Mouse (Mus musculus): ENCODE results near the gene Rnf227. TPM values are rescaled to one million over a fixed set of nuclear protein-coding genes. Genes with fewer than 3 reads are reported as not detected.

The Rnf227 gene
- polyA plus RNA-seq, 1 experiment from 2014 or later, result 17.2 TPM

DNA sequence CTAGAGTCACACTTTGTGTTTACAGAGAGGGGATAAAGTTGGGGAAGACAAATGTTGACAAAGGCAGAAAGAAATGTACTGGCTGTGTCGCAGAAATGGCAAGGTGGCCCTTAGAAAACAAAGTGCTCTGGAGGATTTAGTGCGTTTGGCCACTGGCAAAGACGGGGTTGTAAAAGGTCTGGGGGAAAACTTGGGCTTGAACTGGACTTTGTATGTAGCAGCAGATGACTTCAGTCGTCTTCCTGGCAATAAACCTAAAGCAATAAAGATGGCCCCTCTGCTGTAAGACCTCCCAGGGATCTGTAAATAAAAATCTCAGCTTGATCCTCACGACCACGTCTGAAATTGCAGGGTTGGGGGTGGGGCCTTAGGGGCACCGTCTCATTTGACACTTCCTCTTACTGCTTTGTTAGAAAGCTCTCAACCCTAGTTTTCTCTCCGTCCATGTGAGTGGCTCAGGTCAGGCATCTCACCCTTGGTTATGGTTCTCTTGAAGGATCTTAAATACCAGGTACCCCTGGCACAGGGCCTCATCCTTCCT lies 7.5 kb upstream of the Rnf227 start:
- no peak overlapping the region for H3K9ac ChIP-seq
- H3K27ac ChIP-seq, result no peak overlapping the region
- 28% methylated on average over 8 of the region's 8 CpGs for WGBS
- peak overlapping the region; percentile 50 for H3K4me2 ChIP-seq
- H3K4me1 ChIP-seq, result peaks cover 20% of the 10 kb centered on the region
- no peak for ATAC-seq (ENCODE audit: insufficient number of reproducible peaks, low FRiP score, low TSS enrichment, low read depth)
- no peaks in the 10 kb centered on the region for H3K36me3 ChIP-seq
- H3K9me3 ChIP-seq, result 0 out of 2 replicates have a peak, but pooled peaks cover 5% of the 10 kb centered on the region
- H3K4me3 ChIP-seq, result no peak overlapping the region
- peaks cover 3% of the 10 kb centered on the region for H3K27me3 ChIP-seq

DNA sequence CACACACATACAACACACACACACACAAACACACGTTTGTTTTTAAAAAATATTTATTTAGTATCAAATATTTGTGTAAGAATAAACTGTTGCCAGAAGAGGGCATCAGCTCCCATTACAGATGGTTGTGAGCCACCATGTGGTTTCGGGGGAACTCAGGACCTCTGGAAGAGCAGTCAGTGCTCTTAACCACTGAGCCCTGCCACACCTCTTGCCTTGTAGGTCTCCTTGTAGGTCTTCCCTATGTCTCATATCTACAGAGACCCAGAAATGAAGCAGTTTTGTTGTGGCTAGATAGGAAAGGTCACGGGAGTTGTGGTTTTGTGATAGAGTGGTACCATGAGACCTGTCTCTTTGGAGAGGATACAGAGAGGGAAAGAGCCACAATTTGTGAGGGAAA lies 6.3 kb upstream of the Rnf227 start:
- ATAC-seq (ENCODE audit: insufficient number of reproducible peaks, low FRiP score, low TSS enrichment, low read depth), result no peak
- H3K27ac ChIP-seq, result no peak overlapping the region
- H3K36me3 ChIP-seq, result no peaks in the 10 kb centered on the region
- peaks cover 20% of the 10 kb centered on the region for H3K4me1 ChIP-seq
- no peak overlapping the region for H3K4me3 ChIP-seq
- no peaks in the 10 kb centered on the region for H3K27me3 ChIP-seq
- no peak overlapping the region for H3K4me2 ChIP-seq
- no peak overlapping the region for H3K9ac ChIP-seq
- WGBS, result 63% methylated on average over 3 of the region's 3 CpGs
- H3K9me3 ChIP-seq, result 0 out of 2 replicates have a peak, but pooled peaks cover 5% of the 10 kb centered on the region

DNA sequence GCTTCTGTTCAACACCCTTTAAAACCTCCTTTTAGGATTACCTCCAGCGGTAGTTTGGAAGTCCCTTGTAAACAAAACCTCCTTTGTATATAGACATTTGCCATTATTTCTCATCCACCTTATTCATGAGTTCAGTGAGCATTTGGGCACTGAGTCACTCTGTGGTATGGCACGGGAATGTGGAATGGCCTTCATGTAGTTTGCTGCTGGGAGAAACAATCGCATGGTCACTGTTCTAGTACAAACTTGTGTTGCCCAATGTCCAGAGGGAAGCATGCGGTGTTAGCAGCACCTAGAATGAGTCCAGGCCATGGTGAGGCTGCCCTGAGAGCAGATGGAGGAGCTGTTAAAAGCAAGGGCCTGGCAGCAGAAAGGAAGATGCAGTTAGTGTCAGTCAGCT lies 5.5 kb upstream of the Rnf227 start:
- no peak for ATAC-seq (ENCODE audit: insufficient number of reproducible peaks, low FRiP score, low TSS enrichment, low read depth)
- no peak overlapping the region for H3K27ac ChIP-seq
- 64% methylated on average over 4 of the region's 4 CpGs for WGBS
- no peak overlapping the region for H3K4me3 ChIP-seq
- H3K27me3 ChIP-seq, result no peaks in the 10 kb centered on the region
- peaks cover 22% of the 10 kb centered on the region for H3K4me1 ChIP-seq
- H3K4me2 ChIP-seq, result no peak overlapping the region
- no peaks in the 10 kb centered on the region for H3K36me3 ChIP-seq
- no peak overlapping the region for H3K9ac ChIP-seq
- 0 out of 2 replicates have a peak, but pooled peaks cover 5% of the 10 kb centered on the region for H3K9me3 ChIP-seq

DNA sequence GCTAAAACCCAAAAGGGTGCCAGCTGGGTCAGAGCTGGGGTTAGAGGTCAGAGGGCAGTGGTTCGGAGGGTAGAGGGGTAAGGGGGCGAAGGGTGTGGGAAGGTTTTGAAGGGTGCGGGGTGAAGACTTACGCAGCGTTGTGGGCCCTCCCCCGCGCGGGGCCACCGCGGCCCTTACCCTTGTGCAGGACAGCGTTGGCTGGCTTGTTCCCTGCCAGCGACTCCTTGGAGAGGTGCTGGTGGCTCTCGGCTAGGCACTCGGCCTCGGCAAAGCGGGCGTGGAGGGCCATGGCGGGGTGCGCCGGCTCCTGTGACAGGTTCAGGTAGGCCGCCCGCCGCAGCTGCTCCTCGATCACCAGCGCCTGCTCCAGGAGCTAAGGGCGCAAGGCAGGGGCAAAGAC lies 6.2 kb downstream of the Rnf227 start:
- no peak for ATAC-seq (ENCODE audit: insufficient number of reproducible peaks, low FRiP score, low TSS enrichment, low read depth)
- H3K4me2 ChIP-seq, result no peak overlapping the region
- H3K27ac ChIP-seq, result no peak overlapping the region
- H3K9me3 ChIP-seq, result no peaks in the 10 kb centered on the region
- H3K36me3 ChIP-seq, result peaks cover 86% of the 10 kb centered on the region
- no peak overlapping the region for H3K4me3 ChIP-seq
- H3K9ac ChIP-seq, result no peak overlapping the region
- no peaks in the 10 kb centered on the region for H3K27me3 ChIP-seq
- WGBS, result 92% methylated on average over 23 of the region's 26 CpGs
- H3K4me1 ChIP-seq, result 0 out of 2 replicates have a peak, but pooled peaks cover under 1% of the 10 kb centered on the region

DNA sequence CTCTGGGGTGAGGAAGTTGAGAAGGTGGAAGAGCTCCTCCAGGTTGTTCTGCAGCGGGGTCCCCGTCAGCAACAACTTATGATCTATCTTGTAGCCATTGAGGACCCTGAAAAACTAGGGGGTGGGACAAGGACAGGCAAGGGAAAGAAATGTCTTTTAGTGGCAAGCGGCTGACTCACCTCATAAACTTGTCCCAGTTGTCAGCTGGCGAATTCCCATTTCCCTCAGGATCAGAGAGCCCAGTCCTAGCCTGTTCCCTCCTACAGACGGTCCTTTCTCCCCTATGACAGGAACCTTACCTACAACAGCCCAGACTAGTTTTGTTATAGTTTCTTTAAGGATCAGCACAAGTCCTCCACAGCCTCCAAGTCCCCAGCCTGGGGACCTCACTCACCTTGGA lies 16.3 kb downstream of the Rnf227 start:
- Histone ChIP-seq H3K4me1 (no peaks in the 10 kb centered on the region), H3K27me3 (no peaks in the 10 kb centered on the region), H3K9ac (no peak overlapping the region), H3K9me3 (no peaks in the 10 kb centered on the region), H3K27ac (no peak overlapping the region), H3K36me3 (peaks cover 100% of the 10 kb centered on the region), H3K4me2 (no peak overlapping the region), H3K4me3 (no peak overlapping the region)
- ATAC-seq (ENCODE audit: insufficient number of reproducible peaks, low FRiP score, low TSS enrichment, low read depth), result no peak
- WGBS, result 87% methylated on average over 5 of the region's 5 CpGs

DNA sequence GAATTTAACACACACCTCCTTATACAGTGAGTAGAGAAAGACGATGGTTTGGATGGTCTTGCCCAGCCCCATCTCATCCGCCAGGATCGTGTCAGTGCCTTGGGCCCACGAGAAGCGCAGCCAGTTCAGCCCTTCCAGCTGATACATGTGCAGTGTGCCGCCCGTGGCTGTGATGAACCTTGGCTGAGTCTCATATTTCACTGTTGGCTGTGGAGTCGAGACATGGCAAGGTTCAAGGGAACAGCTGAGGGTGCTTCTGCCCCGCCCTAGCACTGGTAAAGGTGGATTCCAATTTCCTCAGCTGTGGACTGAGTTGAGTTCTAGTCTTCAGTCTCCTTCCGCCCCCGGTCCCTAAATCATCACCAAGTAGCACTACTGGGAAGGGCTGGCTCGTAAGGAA lies 17.4 kb downstream of the Rnf227 start:
- 83% methylated on average over 12 of the region's 12 CpGs for WGBS
- H3K4me2 ChIP-seq, result no peak overlapping the region
- peaks cover 100% of the 10 kb centered on the region for H3K36me3 ChIP-seq
- no peak overlapping the region for H3K27ac ChIP-seq
- no peak overlapping the region for H3K9ac ChIP-seq
- no peak overlapping the region for H3K4me3 ChIP-seq
- ATAC-seq (ENCODE audit: insufficient number of reproducible peaks, low FRiP score, low TSS enrichment, low read depth), result no peak
- no peaks in the 10 kb centered on the region for H3K9me3 ChIP-seq
- 0 out of 2 replicates have a peak, but pooled peaks cover 3% of the 10 kb centered on the region for H3K4me1 ChIP-seq
- no peaks in the 10 kb centered on the region for H3K27me3 ChIP-seq

DNA sequence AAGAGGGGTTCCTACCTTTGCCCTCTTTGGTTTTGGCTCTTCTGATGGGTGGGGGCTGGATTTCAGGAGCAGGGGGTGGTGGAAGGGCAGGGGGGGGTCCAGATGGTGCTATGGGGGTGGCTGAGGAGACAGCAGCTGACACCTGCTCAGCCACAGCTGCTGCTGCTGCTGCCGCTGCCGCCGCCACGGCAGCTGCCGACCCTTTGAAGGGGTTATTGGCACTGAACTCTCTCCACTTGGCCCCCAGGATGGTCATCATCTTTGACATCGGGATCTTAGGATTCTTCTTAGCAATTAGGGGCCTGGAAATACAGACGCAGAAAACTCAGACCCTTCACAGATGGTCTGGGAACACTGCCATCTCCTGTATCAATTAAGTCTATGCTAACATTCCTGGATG lies 21.8 kb downstream of the Rnf227 start:
- H3K9ac ChIP-seq, result no peak overlapping the region
- no peak overlapping the region for H3K4me3 ChIP-seq
- H3K9me3 ChIP-seq, result no peaks in the 10 kb centered on the region
- no peak for ATAC-seq (ENCODE audit: insufficient number of reproducible peaks, low FRiP score, low TSS enrichment, low read depth)
- no peaks in the 10 kb centered on the region for H3K27me3 ChIP-seq
- peaks cover 73% of the 10 kb centered on the region for H3K36me3 ChIP-seq
- 37% methylated on average over 7 of the region's 7 CpGs for WGBS
- H3K27ac ChIP-seq, result no peak overlapping the region
- H3K4me1 ChIP-seq, result peaks cover 37% of the 10 kb centered on the region
- H3K4me2 ChIP-seq, result no peak overlapping the region

DNA sequence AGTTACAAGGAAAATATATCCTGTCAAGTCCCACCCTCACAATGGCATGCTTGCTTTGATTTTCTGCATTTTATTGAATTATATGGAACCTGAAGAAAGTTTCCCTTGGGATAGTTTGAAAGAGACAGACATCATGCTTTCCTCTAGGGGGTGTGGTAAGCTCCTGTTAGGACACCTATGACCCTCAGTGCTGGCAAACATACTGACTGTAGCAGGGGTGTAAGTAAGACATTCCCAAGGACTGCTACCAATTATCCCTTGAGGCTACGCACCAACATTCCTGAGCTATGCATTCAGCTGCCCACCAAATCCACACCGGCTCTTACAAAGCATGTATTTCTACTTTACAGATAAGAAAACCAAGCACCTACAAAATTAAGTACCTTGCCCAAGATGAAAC lies 22.2 kb downstream of the Rnf227 start:
- no peak overlapping the region for H3K4me3 ChIP-seq
- peaks cover 69% of the 10 kb centered on the region for H3K36me3 ChIP-seq
- H3K9ac ChIP-seq, result no peak overlapping the region
- peaks cover 41% of the 10 kb centered on the region for H3K4me1 ChIP-seq
- H3K27ac ChIP-seq, result no peak overlapping the region
- 29% methylated on average over 2 of the region's 2 CpGs for WGBS
- H3K4me2 ChIP-seq, result no peak overlapping the region
- no peak for ATAC-seq (ENCODE audit: insufficient number of reproducible peaks, low FRiP score, low TSS enrichment, low read depth)
- no peaks in the 10 kb centered on the region for H3K27me3 ChIP-seq
- no peaks in the 10 kb centered on the region for H3K9me3 ChIP-seq

DNA sequence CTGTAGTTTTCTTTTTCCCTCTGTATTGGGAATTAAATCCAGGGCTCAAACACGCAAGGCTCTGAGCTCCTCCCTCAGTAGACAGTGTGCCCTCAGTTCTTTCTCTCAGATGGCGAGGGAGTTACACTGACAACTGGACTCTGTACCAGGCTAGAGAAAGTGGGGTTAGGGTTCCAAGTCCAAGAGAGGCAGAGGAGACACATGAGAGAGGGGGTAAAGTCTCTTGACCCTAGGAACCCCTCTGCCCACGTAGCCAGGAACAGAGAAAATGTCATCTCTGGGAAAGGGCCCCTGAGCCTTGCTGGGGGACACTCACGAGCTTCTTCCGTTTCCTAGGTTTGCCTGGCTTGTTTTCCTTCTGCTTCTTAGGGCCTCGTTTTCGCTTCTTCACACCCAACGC lies 24.1 kb downstream of the Rnf227 start:
- Histone ChIP-seq H3K4me1 (peaks cover 49% of the 10 kb centered on the region), H3K27me3 (no peaks in the 10 kb centered on the region), H3K4me3 (0 out of 2 replicates have a peak overlapping the region, but pooled peaks have one; percentile 81), H3K9me3 (no peaks in the 10 kb centered on the region), H3K27ac (peak overlapping the region; percentile 99), H3K4me2 (peak overlapping the region; percentile 14; the same call in 1 of the 2 replicates), H3K36me3 (peaks cover 50% of the 10 kb centered on the region), H3K9ac (no peak overlapping the region)
- ATAC-seq (ENCODE audit: insufficient number of reproducible peaks, low FRiP score, low TSS enrichment, low read depth), result no peak
- WGBS, result 41% methylated on average over 8 of the region's 8 CpGs

DNA sequence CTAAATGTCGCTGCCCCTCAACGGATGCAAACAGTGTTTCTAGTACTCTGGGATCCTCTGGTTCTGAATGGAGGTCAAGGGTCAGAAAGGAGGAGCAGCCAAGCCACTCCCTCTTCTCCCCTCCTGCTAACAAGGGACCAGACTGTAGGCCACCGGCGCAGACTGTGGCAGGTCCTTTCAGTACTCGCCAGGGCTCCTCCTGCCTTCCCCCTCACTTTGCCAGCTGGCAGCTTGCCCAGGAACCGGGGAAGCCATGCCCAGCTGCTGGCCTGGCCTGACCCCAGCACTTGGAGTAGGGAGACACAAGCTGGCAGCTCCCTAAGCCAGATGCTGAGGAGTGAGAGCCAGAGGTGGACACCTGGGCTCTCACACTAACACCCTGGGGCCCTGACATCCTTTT lies 24.6 kb downstream of the Rnf227 start:
- under 1% methylated on average over 6 of the region's 6 CpGs for whole genome bisulfite sequencing
- ATAC-seq (ENCODE audit: insufficient number of reproducible peaks, low FRiP score, low TSS enrichment, low read depth), result peak; percentile 28; the same call in 1 of the 2 replicates
- H3K9ac ChIP-seq, result no peak overlapping the region

DNA sequence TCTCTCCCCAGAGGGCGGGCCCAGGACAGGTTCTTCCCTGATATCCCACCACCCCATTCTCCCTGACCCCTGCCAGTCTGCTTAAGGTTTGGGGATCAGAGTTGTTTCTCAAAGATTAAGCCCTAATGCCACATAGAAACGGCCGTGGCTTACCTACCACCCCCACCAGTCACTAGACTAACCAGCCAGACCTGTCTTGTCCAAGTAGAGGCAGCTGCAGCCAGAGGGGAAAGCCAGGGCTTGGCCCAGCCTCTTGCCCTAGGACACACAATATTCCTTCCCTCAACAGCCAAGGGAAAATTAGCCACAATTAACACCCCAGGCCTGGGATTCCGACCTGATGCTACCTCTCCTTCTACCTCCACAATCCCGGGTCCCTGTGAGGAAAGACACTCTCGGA lies 25.5 kb downstream of the Rnf227 start:
- Histone ChIP-seq H3K9ac (peak overlapping the region; percentile 39; the same call in 1 of the 2 replicates), H3K4me3 (peak overlapping the region; percentile 81), H3K9me3 (no peaks in the 10 kb centered on the region), H3K4me2 (peak overlapping the region; percentile 87), H3K36me3 (peaks cover 36% of the 10 kb centered on the region), H3K27me3 (no peaks in the 10 kb centered on the region), H3K4me1 (peaks cover 52% of the 10 kb centered on the region), H3K27ac (peak overlapping the region; percentile 99)
- ATAC-seq (ENCODE audit: insufficient number of reproducible peaks, low FRiP score, low TSS enrichment, low read depth), result no peak
- 12% methylated on average over 6 of the region's 6 CpGs for WGBS

More for the DNA sequence above, 24.6 kb downstream of the Rnf227 start:
- Histone ChIP-seq H3K9me3 (no peaks in the 10 kb centered on the region), H3K4me1 (peaks cover 49% of the 10 kb centered on the region), H3K4me3 (peak overlapping the region; percentile 81), H3K27ac (peak overlapping the region; percentile 99), H3K36me3 (peaks cover 44% of the 10 kb centered on the region), H3K4me2 (peak overlapping the region; percentile 87), H3K27me3 (no peaks in the 10 kb centered on the region)

DNA sequence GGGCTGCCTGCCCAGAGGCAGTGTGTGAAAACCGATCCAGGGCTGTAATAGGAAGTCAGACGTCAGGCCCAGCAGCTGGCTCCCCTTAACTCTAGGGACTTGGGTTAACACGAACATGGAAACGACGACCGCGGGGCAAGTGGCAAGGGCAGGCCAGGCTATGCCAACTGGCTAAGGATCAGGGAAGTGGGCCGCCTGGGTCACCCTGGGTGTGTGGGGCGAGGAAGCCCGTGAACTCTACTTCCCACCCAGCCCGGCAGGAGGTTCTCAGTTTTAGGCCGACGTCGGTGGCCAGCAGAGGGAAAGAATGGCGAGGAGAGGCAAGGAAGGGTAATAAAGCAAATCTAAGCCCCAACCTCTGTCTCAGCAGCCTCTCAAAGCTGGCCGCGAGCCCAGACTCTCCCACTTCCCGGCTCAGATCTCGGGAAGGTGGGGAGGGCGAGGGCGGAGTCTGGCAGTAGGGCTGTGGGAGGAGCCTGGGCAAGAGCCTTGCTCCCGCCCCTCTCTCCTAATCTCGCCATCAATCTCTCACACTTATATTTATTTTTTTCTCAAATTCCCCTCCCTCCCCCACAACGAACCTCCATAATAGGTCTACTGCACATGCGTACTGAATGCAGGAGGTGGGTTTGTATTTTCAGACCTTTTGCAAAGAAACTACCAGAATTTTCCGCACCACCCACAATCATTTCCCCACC lies 26.0 kb downstream of the Rnf227 start:
- ATAC-seq (ENCODE audit: insufficient number of reproducible peaks, low FRiP score, low TSS enrichment, low read depth), result peak; percentile 86
- WGBS, result 0% methylated on average over 26 of the region's 26 CpGs
- peak overlapping the region; percentile 39; the same call in 1 of the 2 replicates for H3K9ac ChIP-seq
- H3K4me3 ChIP-seq, result peak overlapping the region; percentile 81
- peak overlapping the region; percentile 99 for H3K27ac ChIP-seq
- H3K4me2 ChIP-seq, result peak overlapping the region; percentile 87
- H3K36me3 ChIP-seq, result peaks cover 30% of the 10 kb centered on the region
- no peaks in the 10 kb centered on the region for H3K27me3 ChIP-seq
- peaks cover 58% of the 10 kb centered on the region for H3K4me1 ChIP-seq
- no peaks in the 10 kb centered on the region for H3K9me3 ChIP-seq
